Mouse (Mus musculus) neural tube, embryonic 15.5 days (tissue): Measurements from ENCODE around the gene Gm3233. TPM values are rescaled to one million over a fixed set of nuclear protein-coding genes. Genes with fewer than 3 reads are reported as not detected.
"Not testable (repeated sequence)": the region's sequence is repeated elsewhere in the genome, so short reads cannot be mapped to it uniquely, and the experiment has no call there.

ENCODE experiments used
- ATAC-seq: fragments of 200-750 bp; cut with Nextera tagmentation; 2 replicates; pipeline ENCODE4 v1.8.0; 2017; ENCODE audit warnings: mild to moderate bottlenecking, moderate TSS enrichment, moderate library complexity; ENCODE audit not compliant: low FRiP score
- H3K27ac ChIP-seq: fragments of 300-500 bp; sonication (generic); replicated peaks from 2 replicates; pipeline ENCODE4 v1.5.1; 2015; ENCODE audit warnings: mild to moderate bottlenecking, inconsistent platforms
- H3K27me3 ChIP-seq: fragments of 300-500 bp; sonication (generic); replicated peaks from 2 replicates; pipeline ENCODE4 v1.6.1; 2015; ENCODE audit warnings: inconsistent platforms
- H3K36me3 ChIP-seq: fragments of 300-500 bp; sonication (generic); 2 replicates; pipeline ENCODE4 v1.6.1; 2015; ENCODE audit warnings: inconsistent platforms
- H3K4me1 ChIP-seq: fragments of 300-500 bp; sonication (generic); 2 replicates; pipeline ENCODE4 v1.6.1; 2015; ENCODE audit warnings: inconsistent platforms
- H3K4me2 ChIP-seq: fragments of 300-500 bp; sonication (generic); 2 replicates; pipeline ENCODE4 v1.6.1; 2015; ENCODE audit warnings: inconsistent platforms, mild to moderate bottlenecking, moderate library complexity
- H3K4me3 ChIP-seq: fragments of 300-500 bp; sonication (generic); replicated peaks from 2 replicates; pipeline ENCODE4 v1.5.1; 2015; ENCODE audit warnings: mild to moderate bottlenecking, inconsistent platforms
- H3K9ac ChIP-seq: fragments of 300-500 bp; sonication (generic); replicated peaks from 2 replicates; pipeline ENCODE4 v1.6.1; 2015; ENCODE audit warnings: mild to moderate bottlenecking, inconsistent platforms
- H3K9me3 ChIP-seq: fragments of 300-500 bp; sonication (generic); replicated peaks from 2 replicates; pipeline ENCODE4 v1.6.1; 2016; ENCODE audit warnings: inconsistent platforms
- WGBS: fragments of 180-500 bp; shearing (Covaris S2); methylation state at CpG from one replicate; pipeline ENCODE4 v1.1.7; 2015; ENCODE audit warnings: mixed read lengths; 5-methylcytosine and 5-hydroxymethylcytosine counted together
- polyA plus RNA-seq: library from polyadenylated mRNA; unstranded; fragments of >200 nt; fragmentation: Nextera tagmentation; extraction: Ambion mirVana; gene quantifications from 2 replicates; pipeline ENCODE4 v1.2.1, GENCODE M21; 2015

The Gm3233 gene
- polyA plus RNA-seq, 1 experiment from 2014 or later: not detected

DNA sequence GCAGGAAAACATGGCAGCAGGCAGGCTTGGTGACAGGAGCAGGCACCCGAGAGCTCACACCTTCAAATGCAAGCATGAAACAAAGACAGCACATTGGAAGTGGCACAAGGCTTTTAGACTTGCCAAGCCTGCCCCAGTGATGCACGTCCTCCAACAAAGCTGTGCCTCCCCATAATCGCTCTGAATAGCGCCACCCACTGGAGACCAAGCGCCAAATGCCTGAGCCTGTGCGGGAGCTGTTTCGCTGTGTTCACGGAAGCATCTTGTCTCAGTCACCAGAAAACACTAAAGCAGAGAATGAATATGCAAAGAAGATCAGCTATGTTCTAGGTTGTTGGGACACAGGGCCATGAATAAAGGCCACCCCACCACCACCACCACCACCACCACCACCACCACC is 34.6 kb downstream of the Gm3233 start:
- Histone ChIP-seq H3K4me3 (no peak overlapping the region), H3K9me3 (no peaks in the 10 kb centered on the region)
- ATAC-seq: no peak

DNA sequence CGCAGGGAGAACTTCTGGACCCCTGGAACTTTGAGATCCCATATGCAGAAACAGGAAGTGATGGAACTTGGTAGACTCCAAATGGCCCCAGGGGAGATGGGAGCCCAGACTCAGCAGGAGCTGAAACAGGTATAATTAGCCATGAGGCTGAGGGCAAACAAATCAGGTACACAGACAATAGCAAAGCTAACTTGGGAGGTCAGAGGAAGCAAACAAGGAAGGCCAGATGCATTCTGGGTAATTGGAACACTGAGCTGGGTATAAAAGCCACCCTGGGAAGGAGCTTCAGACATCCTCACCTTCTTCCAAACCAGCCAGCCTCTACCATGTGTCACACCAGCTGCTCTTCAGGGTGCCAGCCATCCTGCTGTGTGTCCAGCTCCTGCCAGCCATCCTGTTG is 39.2 kb downstream of the Gm3233 start, which contains the start of gene Krtap12-1:
Gene Krtap12-1, plus strand, starts transcription at position 301 of the 400 bp plus-strand sequence.
- H3K4me3 ChIP-seq, ATAC-seq, H3K4me1 ChIP-seq, H3K9ac ChIP-seq, H3K27me3 ChIP-seq, H3K9me3 ChIP-seq, H3K36me3 ChIP-seq, H3K27ac ChIP-seq, H3K4me2 ChIP-seq: not testable (repeated sequence)
- WGBS: 83% methylated on average over 1 of the region's 1 CpGs

More for the DNA sequence above, 34.6 kb downstream of the Gm3233 start:
- Histone ChIP-seq H3K27ac (no peak overlapping the region), H3K4me2 (no peak overlapping the region), H3K4me1 (no peaks in the 10 kb centered on the region), H3K36me3 (no peaks in the 10 kb centered on the region), H3K9ac (no peak overlapping the region), H3K27me3 (no peaks in the 10 kb centered on the region)
- WGBS: 79% methylated on average over 8 of the region's 8 CpGs

GRCm38 (mm10) chr10:77715507-77715906 is 44.0 kb downstream of the Gm3233 start, which contains the start of gene Gm10142:
TSS of gene Gm10142 (plus strand) at chr10:77715807.
- Histone ChIP-seq H3K27ac (no peak within 1 kb of the TSS), H3K27me3 (no peaks in the 10 kb centered on the region), H3K4me1 (no peaks in the 10 kb centered on the region), H3K9ac (no peak within 1 kb of the TSS), H3K4me3 (no peak within 1 kb of the TSS), H3K4me2 (no peak within 1 kb of the TSS), H3K9me3 (no peaks in the 10 kb centered on the region), H3K36me3 (no peaks in the 10 kb centered on the region)
- no peak for ATAC-seq
- 86% methylated on average over 1 of the region's 1 CpGs for WGBS

DNA sequence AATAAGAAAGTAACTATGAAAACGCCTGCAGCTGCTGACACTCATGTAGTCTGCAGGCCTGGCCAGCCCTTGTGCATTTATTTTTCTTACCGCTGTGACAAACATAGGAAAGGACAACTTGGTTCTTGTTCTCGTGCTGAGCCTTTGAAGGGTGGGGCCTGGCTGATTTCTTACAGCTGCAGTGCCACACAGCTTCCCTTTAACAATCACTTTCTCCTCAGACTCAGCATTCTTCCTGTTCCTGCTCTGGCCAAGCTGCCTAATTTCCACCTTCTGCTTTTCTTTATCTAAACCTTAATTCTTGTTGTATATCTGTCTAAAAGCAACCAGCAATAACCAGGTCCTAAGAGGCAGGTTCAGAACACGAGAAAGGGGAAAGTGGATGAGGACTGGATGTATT is 45.7 kb downstream of the Gm3233 start:
- no peaks in the 10 kb centered on the region for H3K27me3 ChIP-seq
- 78% methylated on average over 4 of the region's 4 CpGs for WGBS
- H3K4me2 ChIP-seq: no peak overlapping the region
- no peaks in the 10 kb centered on the region for H3K4me1 ChIP-seq
- no peaks in the 10 kb centered on the region for H3K9me3 ChIP-seq
- no peak for ATAC-seq
- no peak overlapping the region for H3K4me3 ChIP-seq
- H3K9ac ChIP-seq: no peak overlapping the region
- no peaks in the 10 kb centered on the region for H3K36me3 ChIP-seq
- no peak overlapping the region for H3K27ac ChIP-seq

- not testable (repeated sequence) for H3K9me3 ChIP-seq, H3K4me2 ChIP-seq, H3K4me3 ChIP-seq, H3K4me1 ChIP-seq, H3K36me3 ChIP-seq, H3K9ac ChIP-seq, H3K27me3 ChIP-seq, ATAC-seq, H3K27ac ChIP-seq
Measured at GRCm38 (mm10) chr10:77711157-77711556, 48.3 kb downstream of the Gm3233 start, which contains the start of gene Gm10024. TSS of gene Gm10024 (plus strand) at chr10:77711457.

DNA sequence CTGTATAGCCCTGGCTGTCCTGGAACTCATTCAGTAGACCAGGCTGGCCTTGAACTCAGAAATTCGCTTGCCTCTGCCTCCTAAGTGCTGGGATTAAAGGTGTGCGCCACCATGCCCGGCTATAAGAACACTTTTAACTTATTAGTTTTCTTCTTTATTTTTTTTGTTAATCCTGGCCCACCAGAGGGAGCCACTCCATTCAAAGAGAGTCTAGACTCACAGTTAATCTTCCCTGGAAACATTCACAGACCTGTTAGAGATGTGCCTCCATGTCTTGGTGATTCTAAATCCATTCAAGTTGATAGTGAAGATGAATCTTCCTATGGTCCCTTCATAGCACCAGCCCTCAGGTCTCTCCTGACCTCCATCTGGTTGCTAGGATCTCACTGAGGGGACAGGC is 49.7 kb downstream of the Gm3233 start:
- Histone ChIP-seq H3K4me2 (no peak overlapping the region), H3K4me3 (no peak overlapping the region), H3K9ac (no peak overlapping the region), H3K27me3 (no peaks in the 10 kb centered on the region), H3K9me3 (no peaks in the 10 kb centered on the region), H3K27ac (no peak overlapping the region), H3K4me1 (no peaks in the 10 kb centered on the region), H3K36me3 (no peaks in the 10 kb centered on the region)
- 86% methylated on average over 3 of the region's 3 CpGs for WGBS
- ATAC-seq: no peak

Other genes with a start within 250 kb of the Gm3233 start
- 42.4 and 42.6 TPM in 2 replicates for gene Fam207a, start 243.9 kb downstream of the Gm3233 start, polyA plus RNA-seq
- gene Itgb2, start 229.4 kb downstream of the Gm3233 start, polyA plus RNA-seq: 1.0 and 4.8 TPM in 2 replicates
- 73.9 and 91.7 TPM in 2 replicates for gene Pttg1ip, start 178.0 kb downstream of the Gm3233 start, polyA plus RNA-seq
- gene Sumo3, start 153.6 kb downstream of the Gm3233 start, polyA plus RNA-seq: 275 and 286 TPM in 2 replicates
- gene Gm49325, start 153.5 kb downstream of the Gm3233 start, polyA plus RNA-seq: 1.4 and 2.4 TPM in 2 replicates
- gene Ube2g2, start 137.4 kb downstream of the Gm3233 start, polyA plus RNA-seq: 77.1 and 79.6 TPM in 2 replicates
- 1.6 and 1.9 TPM in 2 replicates for gene Tspear, start 73.1 kb downstream of the Gm3233 start, polyA plus RNA-seq
- gene Gm19402, start 68.9 kb downstream of the Gm3233 start, polyA plus RNA-seq: not detected in 2 replicates
- not detected in 2 replicates for gene Gm9508, start 62.4 kb downstream of the Gm3233 start, polyA plus RNA-seq
- gene Gm10272, start 53.1 kb downstream of the Gm3233 start, polyA plus RNA-seq: not detected in 2 replicates
- gene Gm10024, start 48.2 kb downstream of the Gm3233 start, polyA plus RNA-seq: not detected in 2 replicates
- not detected in 2 replicates for gene Gm10142, start 43.9 kb downstream of the Gm3233 start, polyA plus RNA-seq
- not detected in 2 replicates for gene Krtap12-1, start 39.1 kb downstream of the Gm3233 start, polyA plus RNA-seq
- not detected in 2 replicates for gene Gm10100, start 33.2 kb downstream of the Gm3233 start, polyA plus RNA-seq
- not detected in 2 replicates for gene Gm18596, start 17.0 kb downstream of the Gm3233 start, polyA plus RNA-seq
- not detected in 2 replicates for gene Gm9736, start 8.3 kb downstream of the Gm3233 start, polyA plus RNA-seq
- not detected in 2 replicates for gene Gm3238, start 11.6 kb upstream of the Gm3233 start, polyA plus RNA-seq
- gene Gm7138, start 17.3 kb upstream of the Gm3233 start, polyA plus RNA-seq: not detected in 2 replicates
- not detected in 2 replicates for gene Gm3250, start 22.9 kb upstream of the Gm3233 start, polyA plus RNA-seq
- gene Gm7137, start 28.5 kb upstream of the Gm3233 start, polyA plus RNA-seq: not detected in 2 replicates
- gene Gm9639, start 35.4 kb upstream of the Gm3233 start, polyA plus RNA-seq: not detected in 2 replicates
- not detected in 2 replicates for gene Gm19668, start 39.5 kb upstream of the Gm3233 start, polyA plus RNA-seq
- not detected in 2 replicates for gene Gm9507, start 52.2 kb upstream of the Gm3233 start, polyA plus RNA-seq
- gene Gm2696, start 55.0 kb upstream of the Gm3233 start, polyA plus RNA-seq: not detected in 2 replicates
- not detected in 2 replicates for gene Krtap10-4, start 67.4 kb upstream of the Gm3233 start, polyA plus RNA-seq
- not detected in 2 replicates for gene Krtap10-10, start 76.3 kb upstream of the Gm3233 start, polyA plus RNA-seq
- gene Gm36176, start 87.1 kb upstream of the Gm3233 start, polyA plus RNA-seq: not detected in 2 replicates
- 0.20 TPM in 1 of 2 replicates, not detected in the other for gene Gm10318, start 93.2 kb upstream of the Gm3233 start, polyA plus RNA-seq
- not detected in 2 replicates for gene Gm3285, start 102.3 kb upstream of the Gm3233 start, polyA plus RNA-seq
- 19.0 and 22.8 TPM in 2 replicates for gene Lrrc3, start 142.9 kb upstream of the Gm3233 start, polyA plus RNA-seq
- gene Trpm2, start 210.9 kb upstream of the Gm3233 start, polyA plus RNA-seq: 8.1 and 9.5 TPM in 2 replicates
- gene 1810043G02Rik, start 218.8 kb upstream of the Gm3233 start, polyA plus RNA-seq: 48.5 and 51.5 TPM in 2 replicates